Mouse (Mus musculus): ENCODE measurements around the gene Slc5a5.

GRCm38 (mm10) chr8:70933036-70933435 lies 40.5 kb upstream of the Slc5a5 start:
- no peak for TF ChIP-seq CTCF (IDR thresholded peaks at IDR 0.05; ENCODE audit: borderline replicate concordance, insufficient read depth, low read depth, low read length)
- TF ChIP-seq POLR2A (IDR thresholded peaks at IDR 0.05; ENCODE audit: borderline replicate concordance, insufficient read depth, low read length): no peak
